Mouse (Mus musculus): ENCODE measurements around the gene Akt1s1.

Gene Akt1s1

DNA sequence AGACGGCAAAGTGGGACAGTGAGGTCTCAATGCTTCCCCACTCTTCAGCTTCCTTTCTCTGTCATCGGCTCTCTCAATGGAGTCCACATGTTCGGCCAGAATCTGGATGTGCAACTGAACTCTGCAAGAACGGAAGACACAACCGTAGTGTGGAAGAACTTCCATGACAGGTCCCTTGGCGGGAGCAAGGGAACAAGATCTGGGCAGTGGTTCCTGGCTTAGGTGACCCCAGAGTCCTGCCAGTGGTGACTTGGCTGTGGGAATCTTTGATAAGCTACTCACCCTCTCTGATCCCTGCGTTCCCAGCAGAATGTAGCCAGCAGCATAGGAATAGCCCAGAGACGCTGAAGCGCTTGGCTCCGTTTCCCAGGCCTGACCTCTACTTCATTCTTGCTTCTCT, 47.7 kb downstream of the Akt1s1 start:
- in situ Hi-C loops (cut with MboI, MseI): no loop called here

DNA sequence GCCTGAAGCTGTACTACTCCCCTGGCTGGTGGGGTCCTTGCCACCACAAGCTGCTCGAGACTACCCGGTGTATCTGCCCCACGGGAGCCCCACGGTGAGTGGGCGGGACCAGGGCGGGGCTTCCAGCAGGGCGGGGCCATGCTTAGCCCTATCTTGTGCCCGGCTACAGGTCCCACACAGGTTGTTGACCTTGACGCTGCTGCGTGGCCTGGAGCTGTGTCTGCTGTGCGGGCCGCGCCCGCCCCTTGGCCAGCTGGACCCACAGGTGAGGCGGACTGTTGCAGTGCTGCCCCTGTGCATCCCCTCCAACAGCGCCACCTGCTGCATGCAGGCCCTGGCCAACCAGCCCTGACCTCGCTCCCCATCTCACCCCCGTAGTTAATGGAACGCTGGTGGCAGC, 49.8 kb downstream of the Akt1s1 start:
- in situ Hi-C loops (cut with MboI, MseI): no loop called here

DNA sequence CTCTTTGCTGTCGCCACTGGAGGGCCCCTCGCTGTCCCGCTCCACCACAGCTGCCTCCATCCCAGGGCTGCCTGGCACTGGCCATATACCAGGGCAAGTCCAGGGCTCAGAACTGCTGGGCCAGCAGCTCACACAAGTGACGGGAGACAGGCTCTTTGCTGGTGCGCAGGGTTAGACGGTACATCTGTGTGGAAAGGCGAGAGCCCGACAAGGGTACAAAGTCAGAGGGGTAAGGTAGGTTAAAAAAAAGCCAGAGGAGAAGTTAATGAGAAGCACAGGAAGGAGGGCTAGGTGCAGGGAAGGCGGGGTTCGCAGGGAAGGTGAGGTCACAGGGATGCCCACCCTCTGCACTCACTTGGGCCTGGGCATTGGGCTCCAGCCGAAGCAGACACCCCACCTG, 51.8 kb downstream of the Akt1s1 start:
- in situ Hi-C loops (cut with MboI, MseI): no loop called here

DNA sequence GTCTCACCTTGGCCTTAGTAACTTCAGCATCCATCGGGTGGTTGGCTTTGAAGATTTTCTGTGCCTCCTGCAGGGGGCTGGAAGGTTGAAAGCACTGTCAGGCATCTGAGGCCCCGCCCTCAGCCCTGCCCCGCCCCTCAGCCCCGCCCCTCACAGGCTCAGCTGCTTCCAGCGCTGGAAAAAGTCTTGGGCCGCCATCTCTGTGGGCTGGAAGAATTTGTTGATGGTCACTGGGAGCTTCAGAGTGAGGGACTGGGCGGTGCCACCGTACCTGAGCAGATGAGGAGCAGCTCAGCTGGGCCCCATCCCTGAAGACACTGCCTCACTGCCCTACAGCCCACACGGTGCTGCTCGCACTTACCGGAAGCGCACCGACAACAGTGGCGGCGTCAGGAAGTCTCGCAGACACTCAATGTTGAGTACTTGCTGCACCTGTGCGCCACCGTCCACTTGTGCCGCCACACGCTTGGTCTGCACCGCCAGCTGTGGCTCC, 52.5 kb downstream of the Akt1s1 start:
- in situ Hi-C loops (cut with MboI, MseI): no loop called here
